Mouse (Mus musculus) heart, postnatal 0 days (tissue): ENCODE data around the gene Ndufaf8.

Source experiments
- CTCF ChIP-seq: IDR thresholded peaks from 2 replicates; pipeline ENCODE4 v1.5.1; 2016; ENCODE audit warnings: antibody characterized with exemption, control low read depth, low read depth
- EP300 ChIP-seq: IDR thresholded peaks from 2 replicates; pipeline ENCODE4 v1.6.1; 2016; ENCODE audit warnings: antibody characterized with exemption, low read depth

GRCm38 (mm10) chr11:120064006-120064667 is 34.6 kb upstream of the Ndufaf8 start:
- no peak for TF ChIP-seq EP300
- no peak for TF ChIP-seq CTCF
